Mouse (Mus musculus): ENCODE measurements around the gene Atp8a1. TPM values are rescaled to one million over a fixed set of nuclear protein-coding genes. Genes with fewer than 3 reads are reported as not detected.
A peak's percentile ranks its signal among the peaks of the same experiment; 100 is the strongest.

Atp8a1 gene
- total and polyA plus RNA-seq, 2 experiments from 2014 or later = 30.9 to 83.8 TPM

- Histone ChIP-seq H3K9me3 (ENCODE audit: low read length) (no peaks in the 10 kb centered on the region), H3K9ac (no peak overlapping the region), H3K4me2 (ENCODE audit: low read depth) (no peak overlapping the region), H3K36me3 (ENCODE audit: insufficient read depth) (peaks cover 33% of the 10 kb centered on the region), H3K27ac (ENCODE audit: low read depth, low read length) (no peak overlapping the region), H3K4me3 (ENCODE audit: low read depth, low read length) (no peak overlapping the region), H3K27me3 (ENCODE audit: insufficient read depth, low read length) (no peaks in the 10 kb centered on the region), H3K4me1 (ENCODE audit: insufficient read depth) (no peaks in the 10 kb centered on the region)
- ATAC-seq = no peak
- TF ChIP-seq CTCF (IDR thresholded peaks at IDR 0.05; ENCODE audit: low read depth) = no peak
- WGBS = 93% methylated on average over 3 of the region's 3 CpGs
- no peak for DNase-seq
Measured at GRCm38 (mm10) chr5:67739261-67739660, 108.0 kb downstream of the Atp8a1 start.

GRCm38 (mm10) chr5:67738133-67738532 lies 109.1 kb downstream of the Atp8a1 start:
- TF ChIP-seq CTCF (IDR thresholded peaks at IDR 0.05; ENCODE audit: low read depth) = peak; percentile 32; the same call in 1 of the 2 replicates
- no peak overlapping the region for H3K27ac ChIP-seq (ENCODE audit: low read depth, low read length)
- H3K27me3 ChIP-seq (ENCODE audit: insufficient read depth, low read length) = no peaks in the 10 kb centered on the region
- H3K36me3 ChIP-seq (ENCODE audit: insufficient read depth) = peaks cover 22% of the 10 kb centered on the region
- no peak overlapping the region for H3K9ac ChIP-seq
- ATAC-seq (no peak), DNase-seq (no peak)
- no peaks in the 10 kb centered on the region for H3K4me1 ChIP-seq (ENCODE audit: insufficient read depth)
- no peak overlapping the region for H3K4me2 ChIP-seq (ENCODE audit: low read depth)
- no peaks in the 10 kb centered on the region for H3K9me3 ChIP-seq (ENCODE audit: low read length)
- 90% methylated on average over 10 of the region's 10 CpGs for WGBS
- no peak overlapping the region for H3K4me3 ChIP-seq (ENCODE audit: low read depth, low read length)

- peaks cover 15% of the 10 kb centered on the region for H3K36me3 ChIP-seq (ENCODE audit: insufficient read depth)
- H3K27ac ChIP-seq (ENCODE audit: low read depth, low read length) = no peak overlapping the region
- no peak for TF ChIP-seq CTCF (IDR thresholded peaks at IDR 0.05; ENCODE audit: low read depth)
- no peak for DNase-seq
- H3K4me1 ChIP-seq (ENCODE audit: insufficient read depth) = no peaks in the 10 kb centered on the region
- ATAC-seq = no peak
- H3K27me3 ChIP-seq (ENCODE audit: insufficient read depth, low read length) = no peaks in the 10 kb centered on the region
- no peaks in the 10 kb centered on the region for H3K9me3 ChIP-seq (ENCODE audit: low read length)
- no peak overlapping the region for H3K4me3 ChIP-seq (ENCODE audit: low read depth, low read length)
- H3K4me2 ChIP-seq (ENCODE audit: low read depth) = no peak overlapping the region
- H3K9ac ChIP-seq = no peak overlapping the region
- 87% methylated on average over 1 of the region's 1 CpGs for WGBS
Measured at GRCm38 (mm10) chr5:67735771-67736170, 111.5 kb downstream of the Atp8a1 start.

GRCm38 (mm10) chr5:67733551-67734258 lies 113.5 kb downstream of the Atp8a1 start:
- 82% methylated on average over 9 of the region's 9 CpGs for WGBS
- no peak for DNase-seq

GRCm38 (mm10) chr5:67733150-67733549 lies 114.1 kb downstream of the Atp8a1 start:
- no peak overlapping the region for H3K4me3 ChIP-seq (ENCODE audit: low read depth, low read length)
- no peak for TF ChIP-seq CTCF (IDR thresholded peaks at IDR 0.05; ENCODE audit: low read depth)
- no peak overlapping the region for H3K9ac ChIP-seq
- 78% methylated on average over 6 of the region's 6 CpGs for WGBS
- no peaks in the 10 kb centered on the region for H3K9me3 ChIP-seq (ENCODE audit: low read length)
- H3K36me3 ChIP-seq (ENCODE audit: insufficient read depth) = peaks cover 35% of the 10 kb centered on the region
- H3K4me2 ChIP-seq (ENCODE audit: low read depth) = no peak overlapping the region
- DNase-seq (no peak), ATAC-seq (no peak)
- H3K27ac ChIP-seq (ENCODE audit: low read depth, low read length) = no peak overlapping the region
- no peaks in the 10 kb centered on the region for H3K4me1 ChIP-seq (ENCODE audit: insufficient read depth)
- no peaks in the 10 kb centered on the region for H3K27me3 ChIP-seq (ENCODE audit: insufficient read depth, low read length)

More at GRCm38 (mm10) chr5:67733551-67734258, 113.5 kb downstream of the Atp8a1 start:
- no peaks in the 10 kb centered on the region for H3K4me1 ChIP-seq (ENCODE audit: insufficient read depth)
- no peak overlapping the region for H3K4me3 ChIP-seq (ENCODE audit: low read depth, low read length)
- H3K36me3 ChIP-seq (ENCODE audit: insufficient read depth) = peaks cover 30% of the 10 kb centered on the region
- H3K9me3 ChIP-seq (ENCODE audit: low read length) = no peaks in the 10 kb centered on the region
- H3K27ac ChIP-seq (ENCODE audit: low read depth, low read length) = no peak overlapping the region
- no peak overlapping the region for H3K9ac ChIP-seq
- no peak for ATAC-seq
- no peak for TF ChIP-seq CTCF (IDR thresholded peaks at IDR 0.05; ENCODE audit: low read depth)
- no peaks in the 10 kb centered on the region for H3K27me3 ChIP-seq (ENCODE audit: insufficient read depth, low read length)
- no peak overlapping the region for H3K4me2 ChIP-seq (ENCODE audit: low read depth)

- no peak overlapping the region for H3K4me3 ChIP-seq (ENCODE audit: low read depth, low read length)
- no peaks in the 10 kb centered on the region for H3K9me3 ChIP-seq (ENCODE audit: low read length)
- H3K27me3 ChIP-seq (ENCODE audit: insufficient read depth, low read length) = no peaks in the 10 kb centered on the region
- ATAC-seq = peak; percentile 21; the same call in 1 of the 2 replicates
- H3K36me3 ChIP-seq (ENCODE audit: insufficient read depth) = peaks cover 41% of the 10 kb centered on the region
- no peak overlapping the region for H3K4me2 ChIP-seq (ENCODE audit: low read depth)
- DNase-seq = peak; percentile 73
- TF ChIP-seq CTCF (IDR thresholded peaks at IDR 0.05; ENCODE audit: low read depth) = peak; percentile 63
- no peaks in the 10 kb centered on the region for H3K4me1 ChIP-seq (ENCODE audit: insufficient read depth)
- H3K27ac ChIP-seq (ENCODE audit: low read depth, low read length) = no peak overlapping the region
- WGBS = 15% methylated on average over 2 of the region's 2 CpGs
- H3K9ac ChIP-seq = no peak overlapping the region
Measured at GRCm38 (mm10) chr5:67727755-67728154, 119.5 kb downstream of the Atp8a1 start.

- no peak for ATAC-seq
- no peaks in the 10 kb centered on the region for H3K9me3 ChIP-seq (ENCODE audit: low read length)
- peaks cover 39% of the 10 kb centered on the region for H3K36me3 ChIP-seq (ENCODE audit: insufficient read depth)
- WGBS = 85% methylated on average over 13 of the region's 13 CpGs
- H3K27me3 ChIP-seq (ENCODE audit: insufficient read depth, low read length) = no peaks in the 10 kb centered on the region
- no peak overlapping the region for H3K9ac ChIP-seq
- no peak overlapping the region for H3K4me3 ChIP-seq (ENCODE audit: low read depth, low read length)
- DNase-seq = no peak
- no peak for TF ChIP-seq CTCF (IDR thresholded peaks at IDR 0.05; ENCODE audit: low read depth)
- H3K27ac ChIP-seq (ENCODE audit: low read depth, low read length) = no peak overlapping the region
- H3K4me2 ChIP-seq (ENCODE audit: low read depth) = no peak overlapping the region
- H3K4me1 ChIP-seq (ENCODE audit: insufficient read depth) = no peaks in the 10 kb centered on the region
Measured at GRCm38 (mm10) chr5:67726810-67727209, 120.4 kb downstream of the Atp8a1 start.

Data from forebrain, postnatal 0 days (tissue).